Mouse (Mus musculus): Measurements from ENCODE around the gene Numbl. TPM values are rescaled to one million over a fixed set of nuclear protein-coding genes. Genes with fewer than 3 reads are reported as not detected.
A peak's percentile ranks its signal among the peaks of the same experiment; 100 is the strongest.

Gene Numbl
- total and polyA plus RNA-seq, 2 experiments from 2014 or later: 59.5 to 140 TPM

- Histone ChIP-seq H3K9ac (replicated peaks; ENCODE audit: low read length) (no peak overlapping the region), H3K9me3 (ENCODE audit: low read length) (no peaks in the 10 kb centered on the region), H3K27me3 (ENCODE audit: insufficient read depth, low read length) (no peaks in the 10 kb centered on the region), H3K27ac (no peak overlapping the region), H3K4me3 (ENCODE audit: low read length) (no peak overlapping the region), H3K36me3 (ENCODE audit: insufficient read depth, low read length) (peaks cover 65% of the 10 kb centered on the region; the same call in 1 of the 2 replicates), H3K4me2 (ENCODE audit: low read depth, low read length) (no peak overlapping the region), H3K4me1 (ENCODE audit: insufficient read depth, low read length) (no peaks in the 10 kb centered on the region)
- peak; percentile 23 for TF ChIP-seq CTCF (IDR thresholded peaks at IDR 0.05; ENCODE audit: low read depth)
- ATAC-seq: no peak
- DNase-seq (ENCODE audit: low spot score): no peak
- WGBS: 87% methylated on average over 8 of the region's 8 CpGs
These were observed 13.2 kb downstream of the Numbl start for GRCm38 (mm10) chr7:27271423-27271822.

- peaks cover 71% of the 10 kb centered on the region for H3K36me3 ChIP-seq (ENCODE audit: insufficient read depth, low read length)
- no peak overlapping the region for H3K27ac ChIP-seq
- H3K4me1 ChIP-seq (ENCODE audit: insufficient read depth, low read length): no peaks in the 10 kb centered on the region
- H3K9me3 ChIP-seq (ENCODE audit: low read length): no peaks in the 10 kb centered on the region
- TF ChIP-seq CTCF (IDR thresholded peaks at IDR 0.05; ENCODE audit: low read depth): peak; percentile 62
- WGBS: 66% methylated on average over 32 of the region's 32 CpGs
- ATAC-seq (0 out of 2 replicates have a peak, but pooled peaks have one; percentile 11), DNase-seq (ENCODE audit: low spot score) (peak; percentile 49)
- H3K9ac ChIP-seq (replicated peaks; ENCODE audit: low read length): no peak overlapping the region
- no peak overlapping the region for H3K4me2 ChIP-seq (ENCODE audit: low read depth, low read length)
- H3K27me3 ChIP-seq (ENCODE audit: insufficient read depth, low read length): no peaks in the 10 kb centered on the region
- no peak overlapping the region for H3K4me3 ChIP-seq (ENCODE audit: low read length)
These were observed 15.6 kb downstream of the Numbl start for GRCm38 (mm10) chr7:27273739-27274351.

GRCm38 (mm10) chr7:27274916-27275315 is 16.7 kb downstream of the Numbl start:
- no peak overlapping the region for H3K4me2 ChIP-seq (ENCODE audit: low read depth, low read length)
- H3K9me3 ChIP-seq (ENCODE audit: low read length): no peaks in the 10 kb centered on the region
- no peak for TF ChIP-seq CTCF (IDR thresholded peaks at IDR 0.05; ENCODE audit: low read depth)
- ATAC-seq (no peak), DNase-seq (ENCODE audit: low spot score) (no peak)
- no peak overlapping the region for H3K4me3 ChIP-seq (ENCODE audit: low read length)
- 90% methylated on average over 4 of the region's 4 CpGs for WGBS
- H3K27ac ChIP-seq: no peak overlapping the region
- no peak overlapping the region for H3K9ac ChIP-seq (replicated peaks; ENCODE audit: low read length)
- H3K36me3 ChIP-seq (ENCODE audit: insufficient read depth, low read length): peaks cover 78% of the 10 kb centered on the region
- H3K4me1 ChIP-seq (ENCODE audit: insufficient read depth, low read length): no peaks in the 10 kb centered on the region
- H3K27me3 ChIP-seq (ENCODE audit: insufficient read depth, low read length): no peaks in the 10 kb centered on the region

GRCm38 (mm10) chr7:27276021-27276420 is 17.8 kb downstream of the Numbl start:
- TF ChIP-seq CTCF (IDR thresholded peaks at IDR 0.05; ENCODE audit: low read depth): no peak
- Histone ChIP-seq H3K36me3 (ENCODE audit: insufficient read depth, low read length) (peaks cover 75% of the 10 kb centered on the region), H3K27me3 (ENCODE audit: insufficient read depth, low read length) (no peaks in the 10 kb centered on the region), H3K4me1 (ENCODE audit: insufficient read depth, low read length) (no peaks in the 10 kb centered on the region), H3K4me3 (ENCODE audit: low read length) (no peak overlapping the region), H3K27ac (no peak overlapping the region), H3K9ac (replicated peaks; ENCODE audit: low read length) (no peak overlapping the region), H3K9me3 (ENCODE audit: low read length) (no peaks in the 10 kb centered on the region), H3K4me2 (ENCODE audit: low read depth, low read length) (no peak overlapping the region)
- DNase-seq (ENCODE audit: low spot score): no peak
- 61% methylated on average over 7 of the region's 7 CpGs for WGBS
- no peak for ATAC-seq

- WGBS: 91% methylated on average over 3 of the region's 3 CpGs
- H3K27ac ChIP-seq: no peak overlapping the region
- peak; percentile 64 for TF ChIP-seq CTCF (IDR thresholded peaks at IDR 0.05; ENCODE audit: low read depth)
- no peak overlapping the region for H3K9ac ChIP-seq (replicated peaks; ENCODE audit: low read length)
- no peaks in the 10 kb centered on the region for H3K9me3 ChIP-seq (ENCODE audit: low read length)
- H3K36me3 ChIP-seq (ENCODE audit: insufficient read depth, low read length): peaks cover 84% of the 10 kb centered on the region
- DNase-seq (ENCODE audit: low spot score) (peak; percentile 21), ATAC-seq (no peak)
- no peaks in the 10 kb centered on the region for H3K4me1 ChIP-seq (ENCODE audit: insufficient read depth, low read length)
- no peak overlapping the region for H3K4me2 ChIP-seq (ENCODE audit: low read depth, low read length)
- H3K4me3 ChIP-seq (ENCODE audit: low read length): no peak overlapping the region
- H3K27me3 ChIP-seq (ENCODE audit: insufficient read depth, low read length): no peaks in the 10 kb centered on the region
These were observed 19.0 kb downstream of the Numbl start for GRCm38 (mm10) chr7:27277191-27277590.

- ATAC-seq: no peak
- H3K4me2 ChIP-seq (ENCODE audit: low read depth, low read length): no peak overlapping the region
- H3K4me3 ChIP-seq (ENCODE audit: low read length): no peak overlapping the region
- peaks cover 53% of the 10 kb centered on the region for H3K36me3 ChIP-seq (ENCODE audit: insufficient read depth, low read length)
- DNase-seq (ENCODE audit: low spot score): no peak
- no peaks in the 10 kb centered on the region for H3K9me3 ChIP-seq (ENCODE audit: low read length)
- no peaks in the 10 kb centered on the region for H3K4me1 ChIP-seq (ENCODE audit: insufficient read depth, low read length)
- WGBS: 73% methylated on average over 13 of the region's 13 CpGs
- no peak for TF ChIP-seq CTCF (IDR thresholded peaks at IDR 0.05; ENCODE audit: low read depth)
- no peak overlapping the region for H3K27ac ChIP-seq
- no peaks in the 10 kb centered on the region for H3K27me3 ChIP-seq (ENCODE audit: insufficient read depth, low read length)
- no peak overlapping the region for H3K9ac ChIP-seq (replicated peaks; ENCODE audit: low read length)
These were observed 23.5 kb downstream of the Numbl start for GRCm38 (mm10) chr7:27281717-27282116.

GRCm38 (mm10) chr7:27282225-27282624 is 24.0 kb downstream of the Numbl start:
- Histone ChIP-seq H3K27me3 (ENCODE audit: insufficient read depth, low read length) (no peaks in the 10 kb centered on the region), H3K4me1 (ENCODE audit: insufficient read depth, low read length) (no peaks in the 10 kb centered on the region), H3K4me3 (ENCODE audit: low read length) (no peak overlapping the region), H3K36me3 (ENCODE audit: insufficient read depth, low read length) (peaks cover 47% of the 10 kb centered on the region), H3K9ac (replicated peaks; ENCODE audit: low read length) (no peak overlapping the region), H3K4me2 (ENCODE audit: low read depth, low read length) (no peak overlapping the region), H3K27ac (no peak overlapping the region), H3K9me3 (ENCODE audit: low read length) (no peaks in the 10 kb centered on the region)
- TF ChIP-seq CTCF (IDR thresholded peaks at IDR 0.05; ENCODE audit: low read depth): no peak
- ATAC-seq: no peak
- DNase-seq (ENCODE audit: low spot score): no peak
- WGBS: 61% methylated on average over 4 of the region's 4 CpGs
